Comparison of ENCODE assay signal across 21 mouse cellular contexts in the genomic region with DNA sequence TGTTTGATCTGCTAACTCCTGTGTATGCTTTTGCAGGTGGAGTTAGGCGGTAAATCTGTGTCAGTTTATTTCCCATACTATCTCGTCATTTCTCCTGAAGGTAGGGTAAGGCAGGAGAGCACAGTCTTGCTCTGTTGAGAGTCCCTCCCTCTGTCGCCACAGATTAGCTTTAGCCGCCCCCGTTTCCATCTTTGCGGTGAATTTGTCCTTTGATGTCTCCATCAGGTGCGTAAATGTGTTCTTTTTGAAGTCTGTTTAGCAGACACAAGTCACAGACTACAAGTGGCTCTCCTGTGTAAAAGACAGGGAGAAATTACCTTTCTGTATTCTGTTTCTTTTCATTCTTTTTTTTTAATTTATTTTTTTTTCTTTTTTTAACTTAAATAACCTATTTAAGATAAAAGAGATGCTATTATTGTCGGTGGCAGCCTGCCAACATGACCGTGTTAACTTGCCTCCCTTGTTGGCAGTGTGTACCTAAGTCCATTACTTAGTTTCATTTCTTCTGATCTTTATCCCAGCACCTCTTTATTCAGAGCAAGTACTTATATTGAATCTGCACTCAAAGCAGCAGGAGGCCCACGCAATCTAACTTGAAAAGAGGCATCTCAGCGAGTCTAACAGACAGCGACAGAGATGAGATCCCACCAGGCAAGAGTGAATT. TPM values are rescaled to one million over a fixed set of nuclear protein-coding genes. Genes with fewer than 3 reads are reported as not detected.
DNase-seq lines count a peak whose midpoint lies in the region; ATAC-seq and TF ChIP-seq lines count a peak whose summit lies in the region.
"Had no signal": no experiment of that assay in that cellular context is flagged by ENCODE, and none has a peak within 500 bp of the region (broad histone marks: within the 10 kb centered on the region; RNA-seq: fewer than 3 reads in every experiment).

No protein-coding gene starts in this region.

- peak; percentile 5 for DNase-seq in heart, postnatal 4 days
- no peak for DNase-seq in heart, adult 11 months
- peak; percentile 5 for DNase-seq in NIH3T3 (ENCODE audit: low read depth)
- no peak for DNase-seq in stomach, postnatal 0 days (ENCODE audit: low spot score)
- no peak for DNase-seq in spleen, postnatal 36 days (ENCODE audit: low spot score in 2 of 2)
- no peak for DNase-seq in adrenal gland, adult 18-20 months (ENCODE audit: low spot score in 2 of 2)
- DNase-seq: gastrocnemius, postnatal 14 days; kidney, adult 11 months; layer of hippocampus, postnatal 36 days; left cerebral cortex, postnatal 4 days; lung, adult 18-20 months; lung, postnatal 4 days; thymus, postnatal 36 days had no signal

- H3K4me1 ChIP-seq in stomach, postnatal 0 days (replicated peaks; ENCODE audit: control insufficient read depth, insufficient read depth), result no peaks in the 10 kb centered on the region
- H3K4me1 ChIP-seq: hindbrain, embryonic 12.5 days; neural tube, embryonic 12.5 days had no signal

- peak; percentile 67 for ATAC-seq in CD4-positive, CD25-positive, alpha-beta regulatory T cell, adult 4 months
- ATAC-seq in stomach, postnatal 0 days (ENCODE audit: low FRiP score, low TSS enrichment), result no peak

- H3K27ac ChIP-seq in stomach, postnatal 0 days (replicated peaks), result no peak overlapping the region
- H3K27ac ChIP-seq: hindbrain, embryonic 12.5 days; kidney, postnatal 0 days; neural tube, embryonic 12.5 days had no signal

- H3K27me3 ChIP-seq in stomach, postnatal 0 days (ENCODE audit: control insufficient read depth, insufficient read depth, low read length), result no peaks in the 10 kb centered on the region
- H3K27me3 ChIP-seq: hindbrain, embryonic 12.5 days; neural tube, embryonic 12.5 days had no signal

- no peak for TF ChIP-seq CTCF in stomach, postnatal 0 days (IDR thresholded peaks at IDR 0.05; ENCODE audit: low read depth)

- no peak overlapping the region for H3K4me3 ChIP-seq in stomach, postnatal 0 days (ENCODE audit: low read depth, low read length)
- H3K4me3 ChIP-seq: hindbrain, embryonic 12.5 days; neural tube, embryonic 12.5 days had no signal

- WGBS in stomach, postnatal 0 days, result 52% methylated on average over 12 of the region's 12 CpGs

- H3K9me3 ChIP-seq in stomach, postnatal 0 days (ENCODE audit: control insufficient read depth, low read length), result no peaks in the 10 kb centered on the region
- H3K9me3 ChIP-seq: hindbrain, embryonic 12.5 days; neural tube, embryonic 12.5 days had no signal

- H3K4me2 ChIP-seq in stomach, postnatal 0 days (replicated peaks; ENCODE audit: low read depth), result peak overlapping the region; percentile 5; the same call in 1 of the 2 replicates
- H3K4me2 ChIP-seq: hindbrain, embryonic 12.5 days; neural tube, embryonic 12.5 days had no signal

- TF ChIP-seq EP300 in stomach, postnatal 0 days (optimal IDR thresholded peaks at IDR 0.05), result no peak

- H3K9ac ChIP-seq in stomach, postnatal 0 days (ENCODE audit: low read length), result no peak overlapping the region
- H3K9ac ChIP-seq: hindbrain, embryonic 12.5 days; neural tube, embryonic 12.5 days had no signal

- no peaks in the 10 kb centered on the region for H3K36me3 ChIP-seq in stomach, postnatal 0 days (ENCODE audit: control insufficient read depth, insufficient read depth, low read length)
- H3K36me3 ChIP-seq: hindbrain, embryonic 12.5 days had no signal

RNA-seq across cellular contexts. Expression of a gene that starts 25.5 kb away (rescaled TPM):
- 1 to 10 TPM in 1 of 2 experiments, under 1 TPM in 1; 0.71 to 1.1 TPM for total RNA-seq in heart, postnatal 4 days (2021)
- polyA plus RNA-seq in CD4-positive, CD25-positive, alpha-beta regulatory T cell, adult 4 months (2017; shearing (Covaris generic)), result not detected
- polyA plus RNA-seq in stomach, postnatal 0 days (2015; fragmentation: Nextera tagmentation; extraction: Ambion mirVana), result 0.42 and 0.56 TPM in 2 replicates
- total RNA-seq in adrenal gland, adult 18-20 months (2021), result under 1 TPM; 0.30 to 0.54 TPM
- total RNA-seq: liver, adult 2 months; monocyte, adult 5-6 weeks had no signal
- polyA plus RNA-seq: C2C12; liver, adult 2 months; spleen, adult 2 months had no signal

Comparison
In these comparisons a context has a peak if more than half of its experiments do, and no peak if none do; other contexts are left out.
1. DNase-seq: peak in heart, postnatal 4 days (single experiment) and NIH3T3 (single experiment); none in heart, adult 11 months (single experiment), stomach, postnatal 0 days (single experiment), spleen, postnatal 36 days (0 of 2) and adrenal gland, adult 18-20 months (0 of 2).